Mouse (Mus musculus): ENCODE measurements around the gene Birc6.

Gene Birc6

GRCm38 (mm10) chr17:74527729-74528607, at the start of gene Birc6:
TSS of gene Birc6 (plus strand) at chr17:74528295.
- peak; percentile 100 for DNase-seq

GRCm38 (mm10) chr17:74480361-74481069, 47.6 kb upstream of the Birc6 start:
- DNase-seq, result no peak

DNA sequence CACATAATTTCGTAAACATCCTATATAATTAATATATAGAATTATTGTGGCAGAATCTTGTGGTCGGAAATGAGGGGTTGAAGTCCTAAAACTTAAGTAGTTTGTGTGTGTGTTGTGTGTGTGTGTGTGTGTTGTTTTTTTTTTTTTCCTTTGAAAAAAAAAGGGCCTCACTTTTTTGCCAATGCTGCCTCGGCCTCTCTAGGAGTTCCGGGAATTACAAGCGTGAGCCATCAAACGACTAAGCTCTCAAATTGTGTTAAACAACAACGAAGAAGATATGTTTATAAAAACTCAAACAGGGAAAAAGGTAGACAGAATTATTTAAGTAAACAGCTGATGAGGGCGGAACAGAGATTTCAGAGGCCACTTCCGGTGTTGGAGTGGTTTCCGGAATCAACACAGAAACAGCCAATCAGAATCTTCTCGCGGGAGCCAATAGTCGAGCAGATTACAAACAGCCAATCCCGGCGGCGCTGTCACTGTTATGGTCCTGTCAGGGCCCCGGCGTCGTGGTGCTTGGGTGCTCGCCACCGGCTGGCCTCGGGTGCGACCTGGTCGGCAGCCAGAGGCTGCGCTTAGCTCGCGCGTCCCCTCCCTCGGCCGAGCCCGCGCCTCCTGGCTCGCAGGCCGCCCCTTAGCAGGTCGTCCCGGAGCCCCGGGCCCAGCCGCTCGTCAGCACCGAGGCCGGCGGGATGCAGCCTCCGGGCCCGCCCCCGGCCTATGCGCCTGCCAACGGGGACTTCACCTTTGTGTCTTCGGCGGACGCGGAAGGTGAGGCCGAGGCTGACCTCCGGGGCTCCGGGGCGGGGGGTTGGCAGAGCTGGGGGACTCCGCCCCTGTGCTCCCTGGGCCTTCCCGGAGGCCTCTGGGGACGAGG, 38.8 kb upstream of the Birc6 start, which contains the start of gene Yipf4:
Gene Yipf4, plus strand, starts transcription at position 470 of the 877 bp plus-strand sequence.
- peak; percentile 97 to 100 for DNase-seq

DNA sequence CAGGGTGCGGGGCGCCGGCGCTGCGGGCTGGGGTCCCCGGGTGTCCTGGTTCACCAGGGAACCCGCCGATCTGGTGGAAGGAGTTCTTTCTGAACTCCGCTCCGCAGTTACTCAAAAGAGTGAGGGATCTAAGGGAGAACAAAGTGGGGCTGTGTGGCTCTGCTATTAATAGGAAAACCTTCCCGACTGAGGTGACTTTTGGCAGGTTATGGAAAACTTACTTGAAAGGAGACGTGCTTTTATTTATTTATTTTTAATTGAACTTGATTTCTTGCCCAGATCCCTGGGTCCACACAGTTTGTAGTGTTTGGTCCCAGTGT, 38.2 kb upstream of the Birc6 start:
- no peak for DNase-seq

DNA sequence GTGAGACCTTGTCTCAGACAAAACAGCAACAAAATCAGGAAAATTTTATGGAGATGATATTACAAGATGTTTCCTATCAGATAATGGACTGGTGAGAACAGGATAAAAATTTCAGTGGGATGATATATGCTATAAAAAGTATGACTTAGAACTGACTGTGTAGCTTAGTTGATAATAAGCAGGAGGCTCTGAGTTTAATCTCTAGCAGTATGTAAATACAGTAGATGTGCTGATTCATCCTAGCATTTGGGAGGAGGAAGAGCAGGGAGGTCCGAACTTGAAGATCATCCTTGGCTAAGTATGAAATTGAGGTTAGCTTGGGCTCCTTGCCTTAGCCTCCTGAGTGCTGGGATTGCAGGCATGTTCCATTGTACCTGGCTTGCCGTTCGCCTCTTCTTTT, 36.5 kb upstream of the Birc6 start:
- DNase-seq, result no peak

DNA sequence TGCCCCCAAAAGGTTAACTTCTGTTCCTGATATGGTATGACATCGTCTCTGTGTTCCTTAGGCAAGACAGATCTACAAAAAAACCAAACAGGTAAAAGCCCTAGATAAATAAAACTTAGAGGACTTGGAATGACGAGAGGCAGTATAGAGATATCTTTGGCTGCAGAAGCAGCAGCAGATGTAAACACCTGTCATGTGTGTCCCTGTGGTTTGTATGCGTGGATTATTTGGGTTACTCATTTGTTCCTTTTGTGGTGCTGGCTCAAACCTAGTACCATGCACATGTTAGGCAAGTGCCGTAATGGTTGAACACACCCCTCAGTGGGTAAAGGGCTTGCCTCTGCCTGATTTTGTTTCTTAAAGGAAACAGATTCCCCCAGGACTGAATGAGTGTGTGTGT, 27.9 kb upstream of the Birc6 start:
- DNase-seq, result no peak

- no peak for DNase-seq
These were observed 27.0 kb upstream of the Birc6 start for GRCm38 (mm10) chr17:74501085-74501484.

GRCm38 (mm10) chr17:74507934-74508333, 20.2 kb upstream of the Birc6 start:
- no peak for DNase-seq

DNA sequence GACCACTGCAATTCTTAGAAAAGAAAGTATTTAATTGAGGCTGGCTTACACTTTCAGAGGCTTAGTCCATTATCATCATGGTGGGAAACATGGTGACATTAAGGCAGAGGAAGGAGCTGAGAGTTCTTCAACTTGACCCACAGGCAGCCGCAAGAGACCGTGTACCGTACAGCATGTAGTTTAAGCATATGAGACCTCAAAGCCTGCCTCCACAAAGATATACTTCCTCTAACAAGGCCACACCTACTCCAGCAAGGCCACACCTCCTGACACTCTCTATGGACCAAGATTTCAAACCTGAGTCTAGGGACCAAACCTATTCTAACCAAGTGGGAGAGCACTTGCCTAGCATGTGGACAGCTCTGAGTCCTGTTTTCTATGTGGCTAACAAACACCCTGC, 19.5 kb upstream of the Birc6 start:
- no peak for DNase-seq

DNA sequence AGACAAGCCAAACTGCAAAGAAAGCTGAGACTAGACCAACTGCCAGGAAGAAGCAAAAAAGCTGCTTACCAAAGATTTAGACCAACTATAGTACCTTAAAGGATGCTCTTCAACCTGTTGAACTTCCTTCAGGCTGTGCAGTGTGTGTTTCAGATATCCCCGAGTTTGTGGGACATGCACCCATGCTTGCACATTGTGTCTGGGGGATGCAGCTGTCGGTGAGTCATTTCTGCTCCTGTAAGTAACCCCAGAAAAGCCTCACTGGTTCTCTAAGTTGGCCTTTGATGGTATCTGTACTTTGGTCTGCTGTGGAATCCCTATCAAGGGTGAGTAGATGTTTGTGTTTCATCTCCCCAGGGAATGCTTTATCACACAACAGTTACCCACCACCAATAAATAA, 15.8 kb upstream of the Birc6 start:
- DNase-seq, result no peak

DNA sequence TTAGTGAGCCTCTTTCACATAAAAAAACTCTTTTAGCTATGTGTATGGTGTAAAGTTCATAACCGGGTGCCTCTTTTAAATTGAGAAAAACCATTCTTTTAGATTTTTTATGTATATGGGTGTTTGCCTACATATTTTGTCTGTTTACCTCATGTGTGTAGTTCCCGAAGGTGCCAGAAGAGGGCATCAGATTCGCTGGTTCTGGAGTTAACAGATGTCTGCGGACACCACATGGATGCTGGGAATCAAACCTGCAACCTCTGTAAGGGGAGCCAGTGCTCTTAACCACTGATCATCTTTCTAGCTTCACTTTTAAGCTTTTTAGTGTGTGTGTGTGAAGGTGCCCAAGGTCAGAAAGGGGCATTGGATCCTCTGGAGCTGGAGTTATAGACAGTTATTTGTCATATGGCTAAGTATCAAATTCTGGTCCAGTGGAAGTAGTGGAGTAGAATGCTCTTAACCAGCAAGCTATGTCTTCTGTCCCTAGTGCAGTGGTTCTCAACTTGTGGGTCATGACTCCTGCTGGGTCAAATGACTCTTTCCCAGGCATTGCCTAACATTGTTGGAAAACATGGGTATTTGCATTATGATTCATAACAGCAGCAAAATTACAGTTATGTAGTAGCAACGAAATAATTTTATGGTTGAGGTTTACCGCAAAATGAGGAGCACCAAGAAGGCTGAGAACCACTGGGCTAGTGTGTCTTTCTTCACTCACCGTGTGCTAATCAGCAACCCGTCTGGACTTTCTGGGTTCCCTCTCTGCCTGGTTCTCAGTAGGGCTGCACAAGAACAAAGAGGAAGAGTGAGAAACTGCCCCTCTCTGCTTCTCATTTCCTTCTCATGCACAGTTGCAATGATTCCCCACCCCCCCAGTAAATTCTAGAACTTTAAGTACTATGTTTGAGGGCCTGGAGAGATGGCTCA, 5.0 kb upstream of the Birc6 start:
- no peak for DNase-seq

GRCm38 (mm10) chr17:74526117-74526516, 2.0 kb upstream of the Birc6 start:
- no peak for DNase-seq

- no peak for DNase-seq
These were observed 1.1 kb upstream of the Birc6 start for GRCm38 (mm10) chr17:74526806-74527653.

DNA sequence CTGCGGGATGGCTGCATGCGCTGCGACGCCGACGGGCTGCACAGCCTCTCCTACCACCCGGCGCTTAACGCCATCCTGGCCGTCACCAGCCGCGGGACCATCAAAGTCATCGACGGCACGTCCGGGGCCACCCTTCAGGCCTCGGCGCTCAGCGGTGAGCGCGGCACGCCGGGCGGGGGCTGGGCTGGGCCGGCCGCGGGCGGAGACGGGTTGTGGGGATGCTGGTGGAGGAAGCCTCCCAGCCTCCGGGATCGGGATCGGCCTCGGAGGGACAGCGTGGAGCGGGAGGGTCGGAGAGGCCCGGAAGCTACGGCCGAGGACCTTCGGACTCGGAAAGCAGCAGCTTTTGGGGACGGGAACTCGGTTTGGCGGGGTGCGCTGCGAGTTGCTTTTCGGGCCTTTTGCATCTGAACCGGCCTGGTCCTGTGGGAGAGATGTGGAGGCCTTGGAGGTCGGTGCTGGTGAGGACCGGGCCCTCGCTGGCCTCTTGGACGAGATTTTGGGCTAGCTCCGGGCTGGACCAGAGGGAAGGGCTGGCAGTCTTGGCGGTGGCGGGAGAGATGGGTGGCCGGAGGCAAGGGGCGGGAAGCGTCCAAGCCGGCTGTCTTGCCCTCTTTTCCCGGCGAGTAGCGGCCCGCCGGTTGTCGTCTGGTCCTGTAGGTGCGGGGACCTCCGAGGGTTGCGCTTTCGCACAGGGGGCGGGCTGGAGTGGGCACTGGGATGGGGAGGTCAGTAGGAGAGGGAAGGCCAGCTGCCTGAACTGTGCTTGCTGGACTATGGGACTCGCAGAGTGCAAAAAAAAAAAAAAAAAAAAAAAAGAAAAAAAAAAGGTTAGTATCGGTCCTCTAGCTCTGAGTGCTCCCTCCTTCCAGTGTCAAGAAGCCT, 795 bp downstream of the Birc6 start:
- DNase-seq, result peak in 1 of 2 experiments; percentile 39

GRCm38 (mm10) chr17:74529533-74529824, 1.4 kb downstream of the Birc6 start:
- no peak for DNase-seq

GRCm38 (mm10) chr17:74534971-74535370, 6.9 kb downstream of the Birc6 start:
- no peak for DNase-seq

GRCm38 (mm10) chr17:74537526-74537925, 9.4 kb downstream of the Birc6 start:
- DNase-seq, result no peak

DNA sequence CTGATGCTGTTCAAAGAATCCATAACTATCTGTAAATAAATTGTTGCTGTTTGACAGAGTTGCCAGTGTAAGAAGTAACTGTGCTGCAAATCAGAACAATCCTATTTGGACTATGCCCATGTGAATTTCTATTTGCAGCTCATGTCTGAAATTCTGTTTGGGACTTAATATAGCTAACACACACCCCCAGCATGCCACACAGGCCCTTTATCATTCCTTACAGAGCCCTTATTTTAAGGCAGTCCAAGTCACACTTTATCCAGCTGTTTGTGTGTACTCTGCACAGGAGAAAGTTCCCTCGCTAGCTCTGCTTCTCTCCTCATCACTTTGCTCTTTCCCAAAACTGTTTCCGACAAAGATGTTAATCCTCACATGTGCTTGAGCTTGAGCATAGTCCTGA, 15.5 kb downstream of the Birc6 start:
- no peak for DNase-seq

GRCm38 (mm10) chr17:74554118-74554517, 26.0 kb downstream of the Birc6 start:
- no peak for DNase-seq

DNA sequence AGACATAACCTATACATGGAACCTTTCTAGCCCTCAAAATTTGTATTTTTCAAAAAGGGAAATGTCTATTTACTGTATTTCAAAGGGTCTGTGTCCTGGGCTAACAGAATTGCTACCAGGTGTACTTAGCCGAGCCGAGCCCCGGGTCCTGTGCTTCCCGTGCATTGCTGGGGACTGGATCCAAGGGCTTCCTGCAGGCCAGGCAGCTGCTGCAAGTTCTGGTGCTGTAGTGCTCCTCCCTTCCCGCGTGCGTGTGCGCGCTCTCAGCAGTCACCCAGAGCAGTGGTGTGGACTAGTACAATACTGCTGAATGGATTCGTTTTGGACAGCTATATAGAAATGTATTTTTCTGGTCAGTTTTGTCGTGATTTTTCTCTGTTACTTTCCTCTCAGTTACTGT, 31.8 kb downstream of the Birc6 start:
- DNase-seq, result peak; percentile 24 to 43
